Mouse (Mus musculus): ENCODE results near the gene March9. TPM values are rescaled to one million over a fixed set of nuclear protein-coding genes. Genes with fewer than 3 reads are reported as not detected.
"Not testable (repeated sequence)": the region's sequence is repeated elsewhere in the genome, so short reads cannot be mapped to it uniquely, and the experiment has no call there.

Gene March9
- polyA plus RNA-seq, 1 experiment from 2014 or later: 8.8 TPM

DNA sequence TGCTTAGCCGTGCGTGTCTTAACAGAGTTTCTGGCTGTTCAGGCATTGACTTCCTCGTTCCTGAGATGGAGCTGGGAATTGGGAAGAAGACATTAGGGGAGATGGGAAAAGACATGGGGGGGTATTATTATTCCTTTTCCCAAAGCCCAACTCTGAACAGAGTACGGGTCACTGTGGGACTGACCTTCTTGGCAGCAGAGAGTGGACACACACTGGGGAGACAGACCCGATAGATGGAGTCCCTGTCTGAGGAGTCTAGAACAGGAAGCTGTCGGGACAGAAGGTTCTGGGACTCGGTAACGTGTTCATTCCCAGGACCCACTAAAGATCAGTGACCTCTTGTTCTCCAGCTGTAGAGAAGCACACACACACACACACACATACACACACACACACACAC, 15.7 kb upstream of the March9 start:
- 79% methylated on average over 8 of the region's 8 CpGs for WGBS
- Histone ChIP-seq H3K4me2 (ENCODE audit: low read length) (no peak overlapping the region), H3K27me3 (replicated peaks; ENCODE audit: control insufficient read depth, insufficient read depth, low read length) (peaks cover 9% of the 10 kb centered on the region), H3K4me1 (ENCODE audit: control insufficient read depth, insufficient read depth, low read length) (peaks cover 24% of the 10 kb centered on the region; the same call in 1 of the 2 replicates), H3K9me3 (replicated peaks; ENCODE audit: control insufficient read depth, low read length) (no peaks in the 10 kb centered on the region), H3K27ac (ENCODE audit: low read depth, low read length) (no peak overlapping the region), H3K4me3 (ENCODE audit: low read depth, low read length) (no peak overlapping the region), H3K36me3 (ENCODE audit: control insufficient read depth, insufficient read depth, low read length) (no peaks in the 10 kb centered on the region), H3K9ac (ENCODE audit: low read length) (no peak overlapping the region)
- DNase-seq (ENCODE audit: low spot score) (no peak), ATAC-seq (no peak)

DNA sequence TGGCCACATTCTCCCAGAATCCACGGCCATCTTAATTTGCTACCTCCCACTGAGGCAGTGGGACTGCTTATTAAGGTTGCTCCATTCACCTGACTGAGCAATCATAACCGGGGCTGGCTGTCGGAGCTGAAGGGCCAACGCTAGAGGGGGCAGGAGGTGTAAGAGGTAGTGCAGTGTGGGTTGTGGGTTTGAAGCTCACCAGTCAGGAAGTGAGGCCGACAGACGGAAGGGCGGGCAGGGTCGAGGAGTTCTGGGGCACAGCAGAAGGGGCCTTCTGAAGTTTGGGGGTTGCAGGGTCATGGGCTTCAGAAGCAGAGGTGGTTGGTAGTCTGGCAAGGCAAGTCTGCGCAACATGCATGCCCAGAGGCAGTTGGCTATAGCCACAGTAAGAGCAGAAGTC, 15.1 kb upstream of the March9 start, which contains the start of gene Agap2:
Gene Agap2, plus strand, starts transcription at position 205 of the 400 bp plus-strand sequence.
- Histone ChIP-seq H3K4me3 (ENCODE audit: low read depth, low read length) (no peak within 1 kb of the TSS), H3K9me3 (replicated peaks; ENCODE audit: control insufficient read depth, low read length) (no peaks in the 10 kb centered on the region), H3K36me3 (ENCODE audit: control insufficient read depth, insufficient read depth, low read length) (no peaks in the 10 kb centered on the region), H3K4me2 (ENCODE audit: low read length) (no peak within 1 kb of the TSS), H3K27me3 (replicated peaks; ENCODE audit: control insufficient read depth, insufficient read depth, low read length) (peaks cover 3% of the 10 kb centered on the region), H3K4me1 (ENCODE audit: control insufficient read depth, insufficient read depth, low read length) (peaks cover 22% of the 10 kb centered on the region; the same call in 1 of the 2 replicates), H3K9ac (ENCODE audit: low read length) (no peak within 1 kb of the TSS), H3K27ac (ENCODE audit: low read depth, low read length) (no peak within 1 kb of the TSS)
- WGBS: 63% methylated on average over 9 of the region's 9 CpGs
- DNase-seq (ENCODE audit: low spot score) (no peak), ATAC-seq (no peak)

DNA sequence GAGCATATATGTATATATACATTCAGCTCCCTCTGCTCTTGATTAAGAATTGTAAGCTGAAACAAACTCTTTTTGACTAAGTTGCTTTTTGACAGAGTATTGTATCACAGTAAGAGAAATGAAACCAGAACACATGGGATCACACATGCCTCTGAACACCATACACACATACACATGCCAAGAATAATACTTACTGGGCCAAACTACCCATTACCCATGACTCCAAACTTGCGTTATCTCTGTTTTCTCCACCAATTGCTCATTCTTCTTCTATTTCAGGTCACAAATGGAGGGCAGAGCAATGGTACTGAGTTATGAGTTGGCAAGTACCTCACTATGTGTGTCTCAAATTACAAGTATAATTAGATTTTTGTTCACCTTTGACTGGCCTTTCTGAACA, 14.0 kb upstream of the March9 start:
- Histone ChIP-seq H3K9me3 (replicated peaks; ENCODE audit: control insufficient read depth, low read length) (no peaks in the 10 kb centered on the region), H3K27ac (ENCODE audit: low read depth, low read length) (no peak overlapping the region), H3K9ac (ENCODE audit: low read length) (no peak overlapping the region), H3K27me3 (replicated peaks; ENCODE audit: control insufficient read depth, insufficient read depth, low read length) (no peaks in the 10 kb centered on the region; the same call in 1 of the 2 replicates), H3K4me2 (ENCODE audit: low read length) (no peak overlapping the region), H3K36me3 (ENCODE audit: control insufficient read depth, insufficient read depth, low read length) (no peaks in the 10 kb centered on the region), H3K4me3 (ENCODE audit: low read depth, low read length) (no peak overlapping the region), H3K4me1 (ENCODE audit: control insufficient read depth, insufficient read depth, low read length) (peaks cover 22% of the 10 kb centered on the region)
- ATAC-seq (no peak), DNase-seq (ENCODE audit: low spot score) (no peak)
- WGBS: 92% methylated on average over 1 of the region's 1 CpGs

DNA sequence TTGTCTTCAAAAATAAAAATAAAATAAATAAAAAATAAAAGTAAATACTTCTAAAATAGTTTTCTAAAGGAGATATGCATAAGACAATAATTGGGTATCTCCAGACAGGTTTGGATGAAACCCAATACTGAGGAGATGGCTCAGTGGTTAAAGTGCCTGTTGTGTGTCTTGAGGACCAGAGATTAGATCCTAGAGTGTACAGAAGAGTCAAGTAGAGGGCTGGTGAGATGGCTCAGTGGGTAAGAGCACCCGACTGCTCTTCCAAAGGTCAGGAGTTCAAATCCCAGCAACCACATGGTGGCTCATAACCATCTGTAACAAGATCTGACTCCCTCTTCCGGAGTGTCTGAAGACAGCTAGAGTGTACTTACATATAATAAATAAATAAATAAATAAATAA, 13.0 kb upstream of the March9 start:
- peaks cover 22% of the 10 kb centered on the region for H3K4me1 ChIP-seq (ENCODE audit: control insufficient read depth, insufficient read depth, low read length)
- not testable (repeated sequence) for H3K36me3 ChIP-seq (ENCODE audit: control insufficient read depth, insufficient read depth, low read length); H3K27me3 ChIP-seq (replicated peaks; ENCODE audit: control insufficient read depth, insufficient read depth, low read length); ATAC-seq; H3K9me3 ChIP-seq (replicated peaks; ENCODE audit: control insufficient read depth, low read length); H3K4me3 ChIP-seq (ENCODE audit: low read depth, low read length); DNase-seq (ENCODE audit: low spot score); H3K9ac ChIP-seq (ENCODE audit: low read length); H3K4me2 ChIP-seq (ENCODE audit: low read length); H3K27ac ChIP-seq (ENCODE audit: low read depth, low read length)
- WGBS: 83% methylated on average over 2 of the region's 2 CpGs

DNA sequence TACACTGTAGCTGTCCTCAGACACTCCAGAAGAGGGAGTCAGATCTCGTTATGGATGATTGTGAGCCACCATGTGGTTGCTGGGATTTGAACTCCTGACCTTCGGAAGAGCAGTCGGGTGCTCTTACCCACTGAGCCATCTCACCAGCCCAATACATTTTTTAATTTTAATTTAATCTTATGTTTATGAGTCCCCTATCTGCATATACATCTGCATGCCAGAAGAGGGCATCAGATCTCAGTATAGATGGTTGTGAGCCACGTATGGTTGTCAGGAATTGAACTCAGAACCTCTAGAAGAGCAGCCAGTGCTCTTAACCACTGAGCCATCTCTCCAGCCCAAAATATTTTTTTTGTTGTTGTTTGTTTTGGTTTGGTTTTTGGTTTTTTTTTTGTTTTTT, 12.3 kb upstream of the March9 start:
- Histone ChIP-seq H3K4me1 (ENCODE audit: control insufficient read depth, insufficient read depth, low read length) (peaks cover 16% of the 10 kb centered on the region), H3K36me3 (ENCODE audit: control insufficient read depth, insufficient read depth, low read length) (peaks cover 15% of the 10 kb centered on the region)
- ATAC-seq; H3K4me2 ChIP-seq (ENCODE audit: low read length); H3K9me3 ChIP-seq (replicated peaks; ENCODE audit: control insufficient read depth, low read length); H3K4me3 ChIP-seq (ENCODE audit: low read depth, low read length); H3K27me3 ChIP-seq (replicated peaks; ENCODE audit: control insufficient read depth, insufficient read depth, low read length); H3K27ac ChIP-seq (ENCODE audit: low read depth, low read length); DNase-seq (ENCODE audit: low spot score); H3K9ac ChIP-seq (ENCODE audit: low read length): not testable (repeated sequence)
- WGBS: 89% methylated on average over 4 of the region's 4 CpGs

DNA sequence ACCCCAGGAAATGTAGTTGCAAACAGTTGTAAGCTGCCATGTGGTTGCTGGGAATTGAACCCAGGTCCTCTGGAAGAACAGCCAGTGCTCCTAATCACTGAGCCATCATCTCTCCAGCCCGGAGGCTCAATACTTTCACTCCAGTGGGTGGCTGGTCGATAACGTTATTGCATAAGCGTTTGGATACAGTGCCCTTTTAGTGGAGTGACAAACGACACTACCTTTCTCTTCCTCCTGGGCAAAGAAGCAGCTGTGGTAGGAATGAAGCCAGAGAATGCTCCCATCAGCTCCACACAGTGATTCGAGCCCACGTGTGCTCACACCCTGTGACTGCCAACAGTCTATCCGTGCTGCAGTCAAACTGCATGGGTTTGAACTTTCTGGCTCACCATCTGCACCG, 11.2 kb upstream of the March9 start:
- Histone ChIP-seq H3K9me3 (replicated peaks; ENCODE audit: control insufficient read depth, low read length) (no peaks in the 10 kb centered on the region), H3K9ac (ENCODE audit: low read length) (peak overlapping the region; percentile 70), H3K4me3 (ENCODE audit: low read depth, low read length) (peak overlapping the region; percentile 59), H3K36me3 (ENCODE audit: control insufficient read depth, insufficient read depth, low read length) (peaks cover 25% of the 10 kb centered on the region), H3K4me1 (ENCODE audit: control insufficient read depth, insufficient read depth, low read length) (peaks cover 16% of the 10 kb centered on the region), H3K27ac (ENCODE audit: low read depth, low read length) (no peak overlapping the region), H3K27me3 (replicated peaks; ENCODE audit: control insufficient read depth, insufficient read depth, low read length) (no peaks in the 10 kb centered on the region; the same call in 1 of the 2 replicates), H3K4me2 (ENCODE audit: low read length) (peak overlapping the region; percentile 80)
- DNase-seq (ENCODE audit: low spot score) (no peak), ATAC-seq (no peak)
- WGBS: 79% methylated on average over 9 of the region's 9 CpGs

DNA sequence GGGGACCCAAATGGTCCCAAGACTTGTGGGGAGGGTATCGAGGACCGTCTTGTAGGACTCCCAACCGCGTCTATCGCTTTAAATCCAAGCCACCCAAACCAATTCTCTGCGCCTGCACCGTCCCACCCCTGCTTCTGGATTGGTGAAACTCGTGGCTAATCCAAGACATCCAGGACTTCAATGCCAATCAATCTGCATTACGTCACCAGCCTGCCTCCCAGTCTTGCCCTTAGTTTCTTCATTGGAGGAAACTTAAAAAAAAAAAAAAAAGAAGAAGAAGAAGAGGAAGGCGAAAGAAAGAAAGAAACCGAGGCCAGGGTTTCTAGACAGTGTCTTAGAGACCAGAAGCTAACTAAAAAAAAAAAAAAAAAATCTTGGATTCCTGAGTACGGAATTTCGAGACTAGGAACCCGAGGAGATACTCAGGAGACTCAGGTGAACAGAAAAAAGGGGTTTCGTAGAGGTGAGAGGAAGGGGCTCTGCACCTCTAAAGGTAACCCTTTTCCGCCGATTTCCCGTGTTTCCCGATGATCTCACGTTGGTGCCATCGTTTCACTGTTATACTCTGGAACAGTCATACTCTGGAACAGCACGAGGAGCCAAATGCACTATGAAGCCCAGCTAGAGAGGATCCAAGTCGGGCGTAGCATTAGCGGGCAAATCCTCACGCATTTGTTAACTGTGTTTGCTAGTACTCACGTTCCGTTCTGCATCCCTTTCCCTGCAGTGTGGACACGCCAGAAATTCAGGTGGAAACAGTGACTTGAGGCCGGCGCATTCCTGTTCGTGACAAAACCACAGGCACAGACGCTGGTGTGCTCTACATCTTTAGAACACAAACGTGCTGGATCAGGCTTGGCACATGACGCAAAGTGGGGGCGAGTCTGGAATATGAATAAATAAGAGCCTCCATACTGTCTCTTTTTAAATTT, 10.5 kb upstream of the March9 start, which contains the start of gene Tspan31:
Gene Tspan31, minus strand, starts transcription at position 75 of the 932 bp plus-strand sequence.
- H3K9ac ChIP-seq (ENCODE audit: low read length): peak within 1 kb of the TSS; percentile 70
- H3K27me3 ChIP-seq (replicated peaks; ENCODE audit: control insufficient read depth, insufficient read depth, low read length): no peaks in the 10 kb centered on the region
- ATAC-seq (peak; percentile 94), DNase-seq (ENCODE audit: low spot score) (peak; percentile 99)
- H3K4me3 ChIP-seq (ENCODE audit: low read depth, low read length): peak within 1 kb of the TSS; percentile 59
- H3K4me2 ChIP-seq (ENCODE audit: low read length): peak within 1 kb of the TSS; percentile 80
- H3K9me3 ChIP-seq (replicated peaks; ENCODE audit: control insufficient read depth, low read length): no peaks in the 10 kb centered on the region
- peak within 1 kb of the TSS; percentile 85 for H3K27ac ChIP-seq (ENCODE audit: low read depth, low read length)
- H3K4me1 ChIP-seq (ENCODE audit: control insufficient read depth, insufficient read depth, low read length): peaks cover 16% of the 10 kb centered on the region
- 2% methylated on average over 36 of the region's 36 CpGs for WGBS
- H3K36me3 ChIP-seq (ENCODE audit: control insufficient read depth, insufficient read depth, low read length): peaks cover 33% of the 10 kb centered on the region

DNA sequence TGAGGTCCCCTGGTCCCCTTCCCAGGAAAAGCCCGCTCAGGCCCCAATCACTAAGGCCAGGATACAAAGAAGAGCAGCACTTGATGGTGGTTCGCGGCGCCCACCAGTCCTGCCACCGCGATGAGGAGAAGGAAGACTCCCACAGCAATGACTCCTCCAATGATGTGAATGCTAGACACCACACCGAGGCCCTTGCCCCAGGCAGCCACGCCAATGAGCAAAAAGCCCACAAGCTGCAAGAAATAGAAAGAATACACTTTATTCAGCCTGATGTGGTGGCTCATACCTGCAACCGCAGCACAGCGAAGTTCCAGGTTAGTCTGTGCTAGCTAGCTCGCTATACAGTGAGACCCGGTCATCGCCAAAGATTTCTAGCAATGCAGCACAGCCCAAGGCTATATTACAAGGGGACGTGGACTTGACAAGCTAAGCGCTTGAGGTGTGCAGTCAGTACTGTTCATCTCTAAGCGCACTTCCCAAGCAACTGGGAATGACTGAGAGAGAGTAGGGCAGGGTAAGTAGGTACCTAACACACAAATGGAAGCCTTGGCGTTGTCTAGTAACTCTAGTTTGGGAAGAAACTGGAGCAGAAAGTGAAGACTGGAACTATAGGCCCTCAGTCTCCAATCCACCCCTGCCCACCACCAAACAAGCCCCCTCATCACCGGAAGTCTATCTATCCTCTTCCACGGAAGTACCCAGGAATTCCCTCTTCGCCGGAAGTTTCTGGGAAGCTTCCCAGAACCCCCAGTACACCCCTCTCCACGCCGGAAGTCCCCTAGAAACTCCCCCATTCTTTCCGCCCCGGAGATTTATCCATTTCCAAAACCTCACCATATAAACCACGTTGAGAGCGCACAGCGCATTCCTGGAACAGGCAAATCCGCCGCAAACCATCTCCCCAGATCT, 9.6 kb upstream of the March9 start:
- peak overlapping the region; percentile 80 for H3K4me2 ChIP-seq (ENCODE audit: low read length)
- peak overlapping the region; percentile 60 for H3K9ac ChIP-seq (ENCODE audit: low read length)
- 4% methylated on average over 30 of the region's 30 CpGs for WGBS
- peak; percentile 86 for ATAC-seq
- H3K9me3 ChIP-seq (replicated peaks; ENCODE audit: control insufficient read depth, low read length): no peaks in the 10 kb centered on the region
- H3K27me3 ChIP-seq (replicated peaks; ENCODE audit: control insufficient read depth, insufficient read depth, low read length): no peaks in the 10 kb centered on the region
- peak overlapping the region; percentile 59 for H3K4me3 ChIP-seq (ENCODE audit: low read depth, low read length)
- peak; percentile 92 for DNase-seq (ENCODE audit: low spot score)
- H3K4me1 ChIP-seq (ENCODE audit: control insufficient read depth, insufficient read depth, low read length): peaks cover 22% of the 10 kb centered on the region
- H3K27ac ChIP-seq (ENCODE audit: low read depth, low read length): peak overlapping the region; percentile 85
- peaks cover 42% of the 10 kb centered on the region for H3K36me3 ChIP-seq (ENCODE audit: control insufficient read depth, insufficient read depth, low read length)
